10 mouse cellular contexts compared by ENCODE assay signal in the genomic region with DNA sequence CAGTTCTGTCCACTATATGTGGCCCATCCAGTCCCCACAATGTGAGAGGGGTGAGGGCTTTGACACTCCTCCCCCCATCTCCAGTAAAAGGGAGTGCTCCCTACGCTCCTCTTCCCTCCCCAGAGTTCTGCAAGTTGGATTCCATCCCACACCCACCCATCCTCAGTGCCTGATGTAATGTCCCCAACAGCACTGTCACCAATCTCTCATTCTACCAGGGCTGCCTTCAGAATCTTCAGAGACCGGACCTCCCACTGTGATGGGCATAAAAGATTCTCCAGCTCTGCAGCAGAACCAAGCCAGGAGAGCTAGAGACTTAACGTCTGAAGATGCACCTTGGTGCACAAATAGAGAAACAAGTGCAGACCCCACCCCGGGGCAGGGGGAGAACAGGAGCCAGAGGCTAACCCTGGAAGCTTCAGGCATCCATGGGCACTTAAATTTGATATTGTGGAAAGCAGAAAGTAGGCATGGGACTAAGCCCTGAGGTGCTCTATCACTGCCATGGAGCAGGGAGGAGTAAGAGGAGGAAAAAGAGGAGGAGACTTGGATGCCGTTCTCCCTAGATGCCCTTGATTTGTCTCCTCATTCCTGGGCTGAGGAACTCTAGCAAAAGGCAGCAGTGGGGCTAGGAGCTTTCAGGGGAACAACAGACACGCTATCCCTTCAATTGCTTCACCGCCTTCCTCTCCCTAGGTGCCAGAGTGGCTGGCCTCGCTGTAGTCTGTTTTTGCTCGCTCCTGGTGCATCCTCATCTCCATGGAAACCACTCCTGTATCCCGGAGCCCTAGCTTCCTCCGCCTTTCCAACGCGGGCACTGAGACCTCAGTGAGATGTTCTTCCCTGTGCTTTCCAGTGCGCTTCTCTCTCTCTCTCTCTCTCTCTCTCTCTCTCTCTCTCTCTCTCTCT. TPM values are rescaled to one million over a fixed set of nuclear protein-coding genes. Genes with fewer than 3 reads are reported as not detected.
DNase-seq lines count a peak whose midpoint lies in the region; ATAC-seq and TF ChIP-seq lines count a peak whose summit lies in the region.
"Had no signal": no experiment of that assay in that cellular context is flagged by ENCODE, and none has a peak within 500 bp of the region (broad histone marks: within the 10 kb centered on the region; RNA-seq: fewer than 3 reads in every experiment).

No protein-coding gene starts in this region.

- H3K27ac ChIP-seq in cerebellum, adult 2 months (ENCODE audit: insufficient read depth, low read length): no peak overlapping the region
- peak overlapping the region; percentile 51 for H3K27ac ChIP-seq in forebrain, postnatal 0 days (ENCODE audit: low read depth, low read length)
- no peak overlapping the region for H3K27ac ChIP-seq in gastrocnemius, adult 2 months

- 0 out of 2 replicates have a peak overlapping the region, but pooled peaks have one; percentile 1 for H3K9ac ChIP-seq in forebrain, postnatal 0 days

- H3K9me3 ChIP-seq in forebrain, postnatal 0 days (ENCODE audit: low read length): no peaks in the 10 kb centered on the region

- H3K4me2 ChIP-seq in forebrain, postnatal 0 days (ENCODE audit: low read depth): peak overlapping the region; percentile 39

- WGBS in cerebellum, adult 2 months: 16% methylated on average over 14 of the region's 14 CpGs
- 17% methylated on average over 14 of the region's 14 CpGs for WGBS in forebrain, postnatal 0 days

- TF ChIP-seq CTCF in cerebellum, adult 2 months (IDR thresholded peaks at IDR 0.05; ENCODE audit: borderline replicate concordance, insufficient read depth, low read depth, low read length): no peak
- TF ChIP-seq CTCF in forebrain, postnatal 0 days (IDR thresholded peaks at IDR 0.05; ENCODE audit: low read depth): no peak
- no peak for TF ChIP-seq CTCF in gastrocnemius, adult 2 months (IDR thresholded peaks at IDR 0.05)

- H3K36me3 ChIP-seq in forebrain, postnatal 0 days (ENCODE audit: insufficient read depth): peaks cover 21% of the 10 kb centered on the region

- DNase-seq in cerebellum, adult 2 months: peak; percentile 35 to 46
- no peak for DNase-seq in cerebellum, adult 11 months
- DNase-seq in forebrain, postnatal 0 days: peak; percentile 73
- peak; percentile 64 to 75 for DNase-seq in left cerebral cortex, adult 18-20 months (ENCODE audit: low spot score in 2 of 2)
- peak; percentile 55 for DNase-seq in retina, embryonic 14.5 days (ENCODE audit: low spot score)
- DNase-seq in gastrocnemius, adult 2 months: no peak
- DNase-seq in kidney, adult 18-20 months: no peak
- DNase-seq in kidney, postnatal 25 days: no peak
- DNase-seq: spleen, adult 18-20 months had no signal

- no peak overlapping the region for H3K4me3 ChIP-seq in cerebellum, adult 2 months (replicated peaks; ENCODE audit: insufficient read depth, low read depth, low read length)
- peak overlapping the region; percentile 11 for H3K4me3 ChIP-seq in forebrain, postnatal 0 days (ENCODE audit: low read depth, low read length)
- no peak overlapping the region for H3K4me3 ChIP-seq in gastrocnemius, adult 2 months

- H3K27me3 ChIP-seq in cerebellum, adult 2 months (ENCODE audit: control insufficient read depth, insufficient read depth, low read length): no peaks in the 10 kb centered on the region
- H3K27me3 ChIP-seq in forebrain, postnatal 0 days (ENCODE audit: insufficient read depth, low read length): no peaks in the 10 kb centered on the region

- ATAC-seq in forebrain, postnatal 0 days: peak; percentile 97
- ATAC-seq: inflammation-experienced regulatory T-cells, adult 6 months had no signal

- H3K4me1 ChIP-seq in cerebellum, adult 2 months (ENCODE audit: control insufficient read depth, insufficient read depth, low read length): peaks cover 5% of the 10 kb centered on the region
- peaks cover 9% of the 10 kb centered on the region; the same call in 1 of the 2 replicates for H3K4me1 ChIP-seq in forebrain, postnatal 0 days (ENCODE audit: insufficient read depth)

- intact Hi-C loops in gastrocnemius, adult 2 months (cut with DNase I): no loop called here

- no peak for TF ChIP-seq POLR2A in cerebellum, adult 2 months (IDR thresholded peaks at IDR 0.05; ENCODE audit: borderline replicate concordance, insufficient read depth, low read length)

RNA-seq across cellular contexts. Expression of gene Lhfpl4, which starts 16.6 kb away (rescaled TPM):
- polyA plus RNA-seq in cerebellum, adult 2 months (2012; rRNA removed): 53.1 and 57.5 TPM in 2 replicates
- 49.6 and 64.1 TPM in 2 replicates for total RNA-seq in forebrain, postnatal 0 days (2014; rRNA removed)
- polyA plus RNA-seq in forebrain, postnatal 0 days (2015; fragmentation: Nextera tagmentation; extraction: Ambion mirVana): 26.7 and 53.5 TPM in 2 replicates
- total RNA-seq in left cerebral cortex, adult 18-20 months (2021): 10 to 100 TPM; 70.8 to 71.8 TPM
- under 1 TPM; 0.39 to 0.54 TPM for total RNA-seq in gastrocnemius, adult 2 months (2021)

RNA-seq across cellular contexts. Expression of gene Mtmr14, which starts 59.1 kb away (rescaled TPM):
- polyA plus RNA-seq in cerebellum, adult 2 months (2012; rRNA removed): 23.8 and 24.2 TPM in 2 replicates
- total RNA-seq in forebrain, postnatal 0 days (2014; rRNA removed): 41.0 and 42.9 TPM in 2 replicates
- polyA plus RNA-seq in forebrain, postnatal 0 days (2015; fragmentation: Nextera tagmentation; extraction: Ambion mirVana): 34.1 and 35.0 TPM in 2 replicates
- 10 to 100 TPM; 13.8 to 18.4 TPM for total RNA-seq in left cerebral cortex, adult 18-20 months (2021)
- total RNA-seq in gastrocnemius, adult 2 months (2021): 10 to 100 TPM; 14.9 to 16.0 TPM

Comparison
In these comparisons a context has a peak if more than half of its experiments do, and no peak if none do; other contexts are left out.
1. DNase-seq: peak in cerebellum, adult 2 months (2 of 2), forebrain, postnatal 0 days (single experiment), left cerebral cortex, adult 18-20 months (2 of 2) and retina, embryonic 14.5 days (single experiment); none in cerebellum, adult 11 months (single experiment), gastrocnemius, adult 2 months (single experiment), kidney, adult 18-20 months (single experiment) and kidney, postnatal 25 days (0 of 2).
2. RNA of gene Lhfpl4, which starts 16.6 kb away (total RNA-seq): 70.8 to 71.8 TPM in left cerebral cortex, adult 18-20 months and 49.6 to 64.1 TPM in forebrain, postnatal 0 days; 0.39 to 0.54 TPM in gastrocnemius, adult 2 months; every median in the first group is over 10 times any median in the second.